Mouse (Mus musculus) erythroblast, embryonic 14.5 days (primary cell): ENCODE data around the gene Wfdc1.

Experiments
- GATA1 ChIP-seq: IDR thresholded peaks from 2 replicates; pipeline ENCODE4 v1.6.1; 2012; ENCODE audit warnings: low read length, inconsistent platforms, mixed read lengths
- TAL1 ChIP-seq: IDR thresholded peaks from 3 replicates; pipeline ENCODE4 v1.6.1; 2012; ENCODE audit warnings: low read length, inconsistent platforms, mixed read lengths

DNA sequence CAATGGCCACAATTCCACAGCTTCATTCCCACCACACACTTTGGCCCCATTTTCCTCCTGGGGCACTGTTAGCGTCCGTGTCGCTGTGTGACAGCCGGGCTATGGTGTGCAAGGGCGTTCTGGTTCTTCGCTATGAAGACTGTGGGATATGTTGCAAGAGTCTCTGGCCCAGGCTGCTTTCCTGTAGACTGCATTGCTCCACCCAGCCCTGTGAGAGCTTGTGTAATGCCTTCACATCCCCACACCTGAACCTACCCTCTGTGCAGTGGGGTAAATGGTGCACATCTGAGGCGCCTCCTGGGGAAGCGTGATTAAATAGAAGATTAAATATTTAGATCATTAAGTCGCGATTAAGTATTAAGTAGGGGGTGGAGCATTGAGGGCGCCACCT, 43.5 kb downstream of the Wfdc1 start:
- TF ChIP-seq GATA1 = no peak
- no peak for TF ChIP-seq TAL1
